Mouse (Mus musculus): Measurements from ENCODE around the gene Nup210l.

DNA sequence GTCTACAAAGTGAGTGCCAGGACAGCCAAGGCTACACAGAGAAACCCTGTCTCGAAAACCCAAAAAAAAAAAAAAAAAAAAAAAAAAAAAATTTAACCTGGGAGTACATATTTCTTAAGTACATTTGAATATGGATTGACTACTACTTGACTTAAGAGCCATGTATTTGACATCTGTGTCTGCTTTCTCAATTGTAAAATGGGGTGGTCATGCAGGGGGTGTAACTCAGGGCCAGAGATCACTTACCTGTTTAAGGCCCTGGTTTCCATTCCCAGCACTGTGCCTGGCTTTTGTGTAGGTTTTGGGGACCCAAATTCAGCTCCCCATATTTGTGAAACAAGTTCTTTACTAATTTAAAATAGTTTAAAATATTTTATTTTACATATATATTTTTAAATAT, 33.7 kb downstream of the Nup210l start:
- TF ChIP-seq POLR2A (IDR thresholded peaks at IDR 0.05; ENCODE audit: low read depth, low read length) = no peak
- no peak for TF ChIP-seq CTCF (conservative IDR thresholded peaks at IDR 0.05; ENCODE audit: insufficient read depth, insufficient read length, low read depth, low read length)

Data from kidney, adult 2 months (tissue).